Mouse (Mus musculus) heart, adult 11 months (tissue): ENCODE data around the gene Fndc8.
A peak's percentile ranks its signal among the peaks of the same experiment; 100 is the strongest.

Source experiments
- DNase-seq: peaks from one replicate; pipeline ENCODE4 v3.0.0; 2022

Gene Fndc8

GRCm38 (mm10) chr11:82870173-82871030, 21.5 kb upstream of the Fndc8 start:
- DNase-seq = peak; percentile 98

DNA sequence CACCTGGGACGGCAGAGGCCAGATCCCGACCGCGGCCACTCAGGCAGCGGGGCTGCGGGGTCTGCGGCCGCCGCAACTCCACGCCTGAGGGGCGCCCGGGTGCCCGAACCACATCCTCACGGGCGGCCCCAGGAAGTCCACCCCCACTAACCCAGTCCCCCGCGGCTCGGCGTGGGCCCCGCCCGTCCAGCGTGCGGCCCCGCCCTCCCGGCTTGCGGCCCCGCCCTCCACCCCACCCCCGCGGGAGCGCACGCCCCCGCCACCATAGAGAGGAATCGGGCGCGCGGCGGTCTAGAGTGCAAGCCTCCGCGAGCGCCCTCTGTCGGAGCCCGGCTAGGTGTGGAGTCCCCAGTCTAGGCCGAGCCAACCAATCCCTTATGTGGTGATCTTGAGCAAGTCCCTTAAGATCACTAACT, 20.9 kb upstream of the Fndc8 start, which contains the start of gene Rffl:
Gene Rffl (minus strand): TSS at position 180 of the 416 bp plus-strand sequence.
- peak; percentile 99 for DNase-seq

DNA sequence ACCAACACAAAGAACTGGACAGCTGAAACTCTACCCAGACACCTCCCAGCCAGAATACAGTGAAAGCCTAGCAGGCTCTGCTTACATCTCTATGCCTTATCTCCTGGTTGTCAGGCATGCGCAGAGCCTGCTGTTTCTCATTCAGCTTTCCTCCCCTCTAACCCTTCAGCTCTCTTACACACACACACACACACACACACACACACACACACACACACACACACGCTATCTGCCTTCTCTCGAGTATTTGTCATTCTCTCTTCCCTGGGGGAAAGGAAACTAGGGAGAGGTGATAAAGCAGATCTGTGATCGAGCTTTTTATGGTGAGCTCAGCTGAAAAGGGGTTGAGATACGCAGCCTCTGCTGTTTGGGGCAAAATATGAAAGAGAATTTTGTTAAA, 17.0 kb upstream of the Fndc8 start:
- DNase-seq = no peak

GRCm38 (mm10) chr11:82875631-82876030, 16.3 kb upstream of the Fndc8 start:
- no peak for DNase-seq

GRCm38 (mm10) chr11:82877726-82878344, 14.1 kb upstream of the Fndc8 start:
- DNase-seq = no peak

DNA sequence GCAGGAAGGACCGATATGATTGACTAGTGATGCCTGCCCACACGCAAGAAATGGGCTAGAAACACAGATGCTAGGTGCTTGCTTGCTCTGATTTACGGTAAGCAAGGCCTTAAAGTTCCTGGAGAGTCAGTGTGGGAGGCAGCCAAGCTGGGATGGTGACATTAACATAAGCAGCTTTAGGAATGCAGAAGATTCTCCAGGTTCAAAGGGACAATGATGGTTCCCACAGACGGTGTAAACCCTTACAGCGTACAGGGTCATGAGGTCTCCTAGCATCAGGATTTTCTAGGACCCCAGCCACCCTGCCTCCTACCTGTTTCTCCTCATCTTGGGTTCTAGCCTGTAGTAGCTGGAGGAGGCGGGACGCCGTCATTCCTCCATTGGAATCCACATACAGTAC, 8.7 kb upstream of the Fndc8 start:
- DNase-seq = no peak

DNA sequence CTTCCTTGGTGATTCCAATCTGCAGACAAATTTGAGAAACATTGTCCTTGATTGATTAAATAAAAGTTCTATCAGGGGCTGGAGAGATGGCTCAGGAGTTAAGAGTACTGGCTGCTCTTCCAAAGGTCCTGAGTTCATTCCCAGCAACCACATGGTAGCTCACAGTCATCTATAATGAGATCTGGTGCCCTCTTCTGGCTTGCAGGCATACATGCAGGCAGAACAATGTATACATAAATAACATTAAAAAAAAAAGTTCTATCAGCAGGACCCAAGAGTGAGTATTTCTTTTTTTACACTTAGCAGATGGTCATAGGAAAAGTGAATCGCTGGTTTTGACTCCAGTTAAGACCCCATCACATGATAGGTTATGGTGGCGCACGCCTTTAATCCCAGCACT, 5.4 kb upstream of the Fndc8 start:
- DNase-seq = no peak

GRCm38 (mm10) chr11:82888491-82888946, 3.4 kb upstream of the Fndc8 start:
- DNase-seq = no peak

GRCm38 (mm10) chr11:82889524-82890341, 2.2 kb upstream of the Fndc8 start:
- peak; percentile 92 for DNase-seq

DNA sequence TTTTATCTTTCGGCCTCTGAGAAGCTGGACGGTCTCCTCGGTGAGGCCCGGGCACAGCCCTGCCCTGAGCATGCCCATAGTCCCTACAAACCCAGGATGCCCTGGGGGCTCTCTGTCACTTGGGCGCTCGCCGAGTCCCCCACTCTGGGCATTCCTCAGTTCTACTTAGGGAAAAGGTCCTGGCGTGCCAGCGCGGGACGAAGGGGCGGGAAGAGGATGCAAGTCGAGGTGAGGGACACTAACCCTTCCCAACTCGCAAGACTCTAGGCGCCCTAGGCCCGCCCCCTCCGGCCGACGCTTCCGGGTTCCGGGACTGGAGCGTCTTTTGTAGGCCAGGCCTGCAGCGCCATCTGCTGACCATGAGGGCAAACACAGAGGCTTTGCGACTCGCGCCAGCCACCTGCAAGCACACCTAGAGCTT, 1.6 kb upstream of the Fndc8 start, which contains the start of gene Rad51d:
Gene Rad51d (minus strand): TSS at position 273 of the 421 bp plus-strand sequence.
- DNase-seq = peak; percentile 99

DNA sequence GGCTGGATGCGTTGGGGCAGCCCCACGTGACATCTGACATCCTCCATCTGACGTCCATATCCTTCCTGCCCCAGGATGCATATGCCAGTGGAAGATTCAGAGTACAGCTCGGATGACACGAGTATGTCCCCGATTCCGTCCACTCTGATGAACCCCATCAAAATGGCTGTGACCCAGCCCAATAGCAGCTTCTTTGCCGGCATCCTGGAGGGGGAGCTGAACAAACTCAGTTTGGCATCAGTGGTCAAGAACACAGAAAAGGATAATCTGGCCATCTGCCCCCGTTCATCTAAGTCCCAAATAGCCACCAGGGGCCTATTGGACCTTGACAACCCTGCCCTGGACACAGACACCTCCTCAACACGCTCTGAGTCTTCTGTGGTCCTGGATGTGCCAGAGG, 5.6 kb downstream of the Fndc8 start:
- DNase-seq = peak; percentile 92

- peak; percentile 86 for DNase-seq
Observed at GRCm38 (mm10) chr11:82899720-82900119, 7.8 kb downstream of the Fndc8 start.

GRCm38 (mm10) chr11:82901606-82902310, 9.8 kb downstream of the Fndc8 start:
- no peak for DNase-seq

DNA sequence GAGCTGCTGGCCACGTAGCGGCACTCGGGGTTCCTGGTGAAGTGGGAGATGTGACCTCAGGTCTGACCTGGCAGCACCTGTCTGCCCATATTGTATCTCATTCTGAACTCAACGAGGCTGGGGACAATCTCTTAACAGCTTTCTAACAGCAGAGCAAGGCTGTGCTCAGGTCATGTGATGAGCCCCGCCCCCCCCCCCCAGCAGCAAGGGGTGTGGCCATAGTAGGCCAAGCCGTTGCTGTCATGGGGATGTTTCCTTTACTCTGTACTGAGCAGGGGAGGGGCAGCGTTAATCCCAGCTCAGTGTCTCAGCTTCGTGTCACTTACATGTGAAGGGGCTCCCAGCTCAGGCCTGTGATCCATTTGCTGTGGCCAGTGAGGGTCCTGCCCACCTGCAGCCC, 13.0 kb downstream of the Fndc8 start:
- no peak for DNase-seq

- no peak for DNase-seq
Observed at GRCm38 (mm10) chr11:82905816-82906215, 13.9 kb downstream of the Fndc8 start.

- DNase-seq = peak; percentile 99
Observed at GRCm38 (mm10) chr11:82907651-82908607, 16.0 kb downstream of the Fndc8 start, which contains the start of gene Nle1. Gene Nle1 (minus strand): TSS chr11:82908411.

DNA sequence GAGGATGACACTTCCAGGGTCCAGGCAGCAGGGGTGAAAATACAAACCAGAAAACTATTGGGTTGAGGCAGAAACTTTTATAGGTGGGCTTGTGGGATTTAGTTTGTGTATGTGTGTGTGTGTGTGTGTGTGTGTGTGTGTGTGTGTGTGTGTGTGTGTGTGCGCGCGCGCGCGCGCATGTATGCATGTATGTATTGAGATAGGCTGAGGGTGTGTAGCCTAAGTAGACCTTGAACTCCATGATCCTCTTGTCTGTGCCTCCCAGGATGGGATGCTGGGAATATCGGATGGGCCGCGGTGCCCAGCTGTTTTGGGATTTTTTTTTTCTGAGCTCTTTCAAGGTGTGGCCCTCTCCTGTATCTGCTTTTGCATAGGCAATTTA, 16.7 kb downstream of the Fndc8 start:
- DNase-seq = peak; percentile 85

DNA sequence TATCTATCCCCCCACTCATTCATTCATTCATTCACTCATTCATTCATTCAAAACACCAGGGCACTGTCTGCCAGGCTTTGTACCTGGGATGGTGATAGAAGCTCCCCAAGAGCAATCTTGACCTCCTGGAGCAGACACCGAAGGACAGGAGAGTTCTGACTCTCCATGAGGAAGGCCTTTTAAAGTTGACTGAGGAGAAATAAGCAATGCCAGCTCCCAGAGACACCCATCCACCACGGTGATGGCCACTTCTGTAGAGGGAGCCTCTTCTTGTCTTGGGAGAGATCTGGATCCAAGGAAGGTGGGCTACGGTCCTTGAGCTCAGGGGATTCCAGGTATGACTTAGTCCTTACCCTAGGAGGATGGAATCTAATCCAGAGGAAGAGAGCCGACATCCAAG, 18.3 kb downstream of the Fndc8 start, which contains the start of gene Unc45b:
Gene Unc45b (plus strand): TSS at position 301 of the 400 bp plus-strand sequence.
- no peak for DNase-seq

GRCm38 (mm10) chr11:82910679-82911389, 18.9 kb downstream of the Fndc8 start:
- DNase-seq = peak; percentile 99

GRCm38 (mm10) chr11:82914711-82915352, 22.9 kb downstream of the Fndc8 start:
- peak; percentile 94 for DNase-seq
